Mouse (Mus musculus): ENCODE results near the gene Nop10.
"Not testable (repeated sequence)": the region's sequence is repeated elsewhere in the genome, so short reads cannot be mapped to it uniquely, and the experiment has no call there.

The Nop10 gene

GRCm38 (mm10) chr2:112264364-112264763 lies 2.6 kb downstream of the Nop10 start:
- no peak for DNase-seq (ENCODE audit: inconsistent age in 2 of 2, low spot score in 1 of 2)

DNA sequence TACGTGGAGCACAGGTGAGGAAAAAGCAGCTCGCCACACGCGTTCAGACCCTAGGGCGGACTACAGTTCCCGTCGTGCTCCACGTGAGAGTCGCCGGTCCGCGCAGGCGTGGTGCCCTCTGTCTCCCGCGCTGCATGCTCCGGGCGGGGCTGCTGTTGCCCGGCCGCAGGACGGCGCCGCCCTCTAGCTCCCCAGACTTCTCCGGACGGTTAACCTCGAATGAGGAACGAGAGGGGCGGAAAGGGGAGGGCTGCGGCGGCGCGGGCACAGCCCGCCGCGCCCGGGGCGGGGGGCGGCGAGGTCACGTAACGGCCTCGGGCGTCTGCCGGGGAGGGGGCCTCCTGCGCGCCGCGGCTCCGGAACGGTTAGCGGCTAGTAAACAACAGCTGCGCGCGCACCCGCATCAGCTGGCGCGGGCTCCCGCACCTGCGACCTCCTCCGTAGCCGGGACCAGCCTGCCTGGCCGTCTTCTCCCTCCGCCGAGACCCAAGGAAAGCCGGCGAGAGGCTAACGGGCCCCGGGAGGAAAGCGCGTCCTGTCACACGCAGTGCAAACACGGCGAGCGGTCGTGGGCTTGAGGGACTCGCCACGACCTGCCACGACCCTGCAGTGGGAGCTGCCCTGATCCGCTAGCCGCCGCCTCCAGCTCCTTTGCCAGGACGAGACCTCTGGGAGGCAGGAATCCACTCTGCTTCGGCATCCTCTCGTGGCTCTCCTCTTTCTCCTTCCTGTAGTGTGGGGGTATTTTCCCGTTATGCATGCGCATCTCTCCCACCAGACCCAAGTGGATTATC lies 3.9 kb downstream of the Nop10 start, which contains the start of gene Slc12a6:
Gene Slc12a6 (plus strand): TSS at position 378 of the 794 bp plus-strand sequence.
- peak; percentile 95 to 97 for DNase-seq (ENCODE audit: inconsistent age in 2 of 2, low spot score in 1 of 2)

DNA sequence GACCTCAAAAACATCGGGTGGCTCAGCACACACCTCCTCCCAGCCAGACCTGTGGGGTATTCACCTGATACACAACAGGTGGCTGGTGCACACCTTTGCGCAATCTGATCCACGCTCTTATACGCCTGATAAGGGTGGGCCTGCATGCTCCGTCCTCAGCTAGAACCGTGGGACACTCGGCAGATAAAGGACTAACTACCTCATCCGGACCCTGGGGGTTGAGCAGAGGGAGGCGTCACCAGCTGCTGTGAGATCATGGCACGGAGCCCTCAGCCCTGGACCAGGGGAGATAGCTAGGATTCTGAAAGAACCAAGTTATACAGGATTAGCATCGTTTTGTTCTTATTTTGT lies 4.5 kb downstream of the Nop10 start, which contains the start of gene Gm21985:
Gene Gm21985 (plus strand): TSS at position 73 of the 351 bp plus-strand sequence.
- peak; percentile 62 to 85 for DNase-seq (ENCODE audit: inconsistent age in 2 of 2, low spot score in 1 of 2)

DNA sequence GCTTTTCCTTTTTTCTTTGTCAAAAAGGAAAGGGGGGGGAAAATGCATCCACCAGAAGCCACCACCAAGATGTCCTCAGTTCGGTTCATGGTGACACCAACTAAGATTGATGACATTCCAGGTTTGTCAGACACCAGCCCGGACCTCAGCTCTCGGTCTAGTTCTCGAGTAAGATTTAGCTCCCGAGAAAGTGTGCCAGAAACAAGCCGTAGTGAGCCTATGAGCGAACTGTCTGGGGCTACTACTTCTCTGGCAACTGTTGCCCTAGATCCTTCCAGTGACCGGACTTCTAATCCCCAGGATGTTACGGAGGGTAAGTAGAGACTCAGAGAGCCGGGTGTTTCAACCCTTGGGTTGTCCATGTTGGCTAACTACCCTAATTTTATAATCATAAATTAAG lies 5.1 kb downstream of the Nop10 start:
- DNase-seq (ENCODE audit: inconsistent age in 2 of 2, low spot score in 1 of 2), result peak; percentile 38 to 80

GRCm38 (mm10) chr2:112267547-112268269 lies 6.0 kb downstream of the Nop10 start:
- peak in 1 of 2 experiments; percentile 45 for DNase-seq (ENCODE audit: inconsistent age in 2 of 2, low spot score in 1 of 2)

DNA sequence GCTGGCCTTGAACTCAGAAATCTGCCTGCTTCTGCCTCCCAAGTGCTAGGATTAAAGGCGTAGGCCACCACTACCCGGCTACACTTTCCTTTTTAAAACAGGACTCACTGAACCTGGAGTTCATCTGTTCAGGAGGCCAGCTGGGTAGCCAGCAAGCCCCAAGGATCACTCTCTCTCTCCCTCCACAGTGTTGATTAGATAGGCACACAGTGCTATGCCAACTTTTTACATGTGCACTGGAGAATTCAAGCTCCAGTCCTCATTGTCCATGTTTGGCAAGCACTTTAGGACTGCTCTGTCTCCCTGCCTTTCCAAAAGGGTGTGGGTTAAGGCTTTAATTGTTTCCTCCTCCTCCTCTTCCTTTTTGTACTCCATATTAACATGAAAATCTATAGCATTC lies 8.3 kb downstream of the Nop10 start:
- DNase-seq (ENCODE audit: inconsistent age in 2 of 2, low spot score in 1 of 2), result no peak

DNA sequence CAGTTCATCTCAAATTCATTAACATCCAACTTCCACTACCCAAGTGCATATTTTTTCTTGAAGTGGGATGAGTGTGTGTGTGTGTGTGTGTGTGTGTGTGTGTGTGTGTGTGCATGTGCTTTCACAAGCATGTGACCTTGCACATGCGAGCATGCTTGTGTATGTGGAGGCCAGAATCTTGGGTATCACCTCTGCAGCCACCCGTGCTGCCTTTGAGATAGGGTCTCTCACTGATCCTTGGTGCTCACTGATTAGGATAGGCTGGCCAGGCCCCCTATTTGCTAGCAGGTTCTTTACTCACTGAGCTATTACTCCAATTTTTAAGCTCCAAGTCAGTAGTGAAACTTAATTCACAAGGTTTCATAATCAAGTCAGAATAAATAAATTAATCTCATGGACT lies 11.2 kb downstream of the Nop10 start:
- DNase-seq (ENCODE audit: inconsistent age in 2 of 2, low spot score in 1 of 2), result no peak

GRCm38 (mm10) chr2:112273474-112273873 lies 11.7 kb downstream of the Nop10 start:
- DNase-seq (ENCODE audit: inconsistent age in 2 of 2, low spot score in 1 of 2), result no peak

GRCm38 (mm10) chr2:112276870-112277269 lies 15.1 kb downstream of the Nop10 start:
- no peak for DNase-seq (ENCODE audit: inconsistent age in 2 of 2, low spot score in 1 of 2)

- DNase-seq (ENCODE audit: inconsistent age in 2 of 2, low spot score in 1 of 2), result no peak
Observed at GRCm38 (mm10) chr2:112282846-112283245, 21.1 kb downstream of the Nop10 start.

DNA sequence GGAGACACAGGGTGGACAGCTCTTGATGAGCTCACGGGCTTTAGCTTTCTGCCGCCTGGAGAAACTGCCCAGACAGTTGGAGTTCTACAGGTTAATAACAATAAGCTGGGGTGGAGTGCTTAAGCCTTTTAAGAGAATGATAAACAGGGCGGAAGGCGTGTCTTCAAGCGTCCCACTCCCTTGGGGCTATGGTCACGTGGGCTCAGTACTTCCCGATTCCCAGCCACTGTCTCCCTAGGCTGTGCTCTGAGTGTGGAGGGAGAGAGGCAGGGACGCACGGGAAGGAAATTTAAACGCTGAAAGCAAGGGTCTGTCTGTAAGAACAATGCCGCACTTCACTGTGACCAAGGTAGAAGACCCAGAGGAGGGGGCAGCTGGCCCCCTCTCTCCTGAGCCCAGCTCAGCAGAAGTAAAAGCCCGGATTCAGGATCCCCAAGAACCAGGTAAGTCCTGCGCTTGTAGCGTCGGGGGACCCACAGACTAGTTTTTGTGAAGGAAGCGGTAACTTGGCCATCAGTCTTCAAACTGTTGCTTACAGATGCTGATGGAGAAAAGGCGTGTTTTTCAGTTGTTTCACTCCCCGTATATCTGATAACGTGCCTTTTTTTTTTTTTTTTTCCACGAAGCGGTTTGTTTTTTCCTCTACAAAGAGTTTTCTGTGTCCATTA lies 22.8 kb downstream of the Nop10 start:
- peak; percentile 68 to 88 for DNase-seq (ENCODE audit: inconsistent age in 2 of 2, low spot score in 1 of 2)

DNA sequence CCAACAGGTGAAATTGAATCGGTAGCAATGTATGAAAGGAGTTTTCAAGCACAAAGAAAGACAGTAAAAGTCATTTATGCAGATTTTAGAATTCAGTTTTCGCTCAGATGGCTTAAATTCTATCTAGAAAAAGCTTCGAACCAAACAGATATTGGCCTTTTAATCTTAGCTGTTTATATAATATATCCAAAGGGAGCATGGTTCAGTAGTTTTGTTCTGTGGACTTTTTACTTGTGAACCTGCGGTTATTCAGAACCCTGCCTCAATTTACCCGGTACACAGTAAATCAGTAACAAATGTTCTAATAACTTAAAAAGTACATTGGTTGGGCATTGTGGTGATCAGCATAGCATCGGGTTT lies 23.3 kb downstream of the Nop10 start:
- DNase-seq (ENCODE audit: inconsistent age in 2 of 2, low spot score in 1 of 2), result no peak

- not testable (repeated sequence) for DNase-seq (ENCODE audit: inconsistent age in 2 of 2, low spot score in 1 of 2)
Observed at GRCm38 (mm10) chr2:112286062-112286461, 24.3 kb downstream of the Nop10 start.

DNA sequence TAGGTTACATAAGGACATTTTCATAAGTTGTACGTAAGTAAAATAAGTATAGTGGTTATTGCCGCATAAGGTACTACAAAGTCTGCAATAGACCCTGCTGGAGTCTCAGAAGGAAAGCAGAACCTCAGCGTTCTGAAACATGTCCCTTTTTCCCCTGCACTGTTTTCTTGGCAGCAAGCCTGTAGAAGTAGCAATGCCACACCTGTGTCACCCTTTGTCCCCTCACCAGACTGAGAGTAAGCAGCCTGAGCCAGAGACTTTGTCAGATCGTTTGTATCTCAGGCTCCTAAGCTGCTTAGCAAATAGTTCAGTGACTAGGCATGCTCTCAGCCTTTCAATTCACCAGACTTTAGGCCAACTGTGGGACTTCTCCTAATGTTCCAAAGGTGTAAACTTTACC lies 25.3 kb downstream of the Nop10 start:
- DNase-seq (ENCODE audit: inconsistent age in 2 of 2, low spot score in 1 of 2), result no peak

- DNase-seq (ENCODE audit: inconsistent age in 2 of 2, low spot score in 1 of 2), result no peak
Observed at GRCm38 (mm10) chr2:112289507-112289906, 27.8 kb downstream of the Nop10 start.

DNA sequence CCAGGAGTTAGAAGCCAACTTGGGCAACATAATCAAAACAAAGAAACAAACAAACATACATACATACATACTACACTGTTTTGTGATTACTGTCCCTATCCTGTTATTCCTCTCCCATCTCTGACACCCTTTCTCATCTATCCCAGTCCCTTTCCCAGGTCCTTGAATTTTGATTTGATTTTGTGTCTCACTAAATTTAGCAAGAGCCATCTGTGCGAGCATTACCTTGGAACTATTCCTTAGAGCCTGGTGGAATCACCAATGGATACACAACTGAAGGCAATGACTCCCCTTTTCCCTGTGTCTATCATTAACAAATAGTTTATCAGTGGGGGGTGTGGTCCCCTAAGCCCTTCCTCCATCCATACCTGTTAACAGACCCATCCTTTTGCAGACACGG lies 31.1 kb downstream of the Nop10 start:
- no peak for DNase-seq (ENCODE audit: inconsistent age in 2 of 2, low spot score in 1 of 2)

DNA sequence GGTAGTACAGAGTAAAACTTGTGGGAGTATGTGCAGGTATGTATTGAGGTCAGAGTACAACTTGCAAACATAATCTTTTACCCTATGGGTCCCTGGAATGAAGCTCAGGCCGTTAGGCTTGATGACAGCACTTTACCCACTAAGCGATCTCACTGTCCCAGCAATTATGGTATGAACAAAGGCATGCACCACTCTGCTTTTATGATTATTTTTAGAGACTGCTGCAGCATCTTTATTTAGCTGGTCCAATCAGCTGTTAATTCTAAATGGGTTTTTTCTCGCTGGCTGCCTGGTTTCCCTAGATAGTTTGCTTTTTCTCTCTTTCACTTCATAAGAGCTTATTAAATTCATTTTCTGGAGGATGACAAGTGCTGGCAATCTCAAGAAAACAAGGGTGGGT lies 34.5 kb downstream of the Nop10 start:
- no peak for DNase-seq (ENCODE audit: inconsistent age in 2 of 2, low spot score in 1 of 2)

DNA sequence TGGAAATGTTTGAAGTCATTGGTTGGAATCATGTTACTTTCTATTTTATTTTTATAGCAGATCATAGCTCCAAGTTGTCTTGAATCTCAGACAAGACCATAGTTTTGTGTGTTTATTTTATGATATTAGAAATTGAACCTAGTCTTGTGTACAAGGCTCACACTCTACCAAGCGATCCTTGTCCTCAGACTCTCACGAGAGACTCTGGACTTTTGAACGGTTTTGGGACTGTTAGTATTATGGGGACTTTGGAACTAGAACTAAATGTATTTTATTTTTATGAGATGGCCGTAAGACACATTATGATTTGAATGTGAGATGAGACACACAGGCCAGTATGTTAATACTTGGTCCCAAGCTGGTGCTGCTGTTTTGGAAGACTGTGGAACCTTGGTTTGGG lies 36.5 kb downstream of the Nop10 start:
- no peak for DNase-seq (ENCODE audit: inconsistent age in 2 of 2, low spot score in 1 of 2)

DNA sequence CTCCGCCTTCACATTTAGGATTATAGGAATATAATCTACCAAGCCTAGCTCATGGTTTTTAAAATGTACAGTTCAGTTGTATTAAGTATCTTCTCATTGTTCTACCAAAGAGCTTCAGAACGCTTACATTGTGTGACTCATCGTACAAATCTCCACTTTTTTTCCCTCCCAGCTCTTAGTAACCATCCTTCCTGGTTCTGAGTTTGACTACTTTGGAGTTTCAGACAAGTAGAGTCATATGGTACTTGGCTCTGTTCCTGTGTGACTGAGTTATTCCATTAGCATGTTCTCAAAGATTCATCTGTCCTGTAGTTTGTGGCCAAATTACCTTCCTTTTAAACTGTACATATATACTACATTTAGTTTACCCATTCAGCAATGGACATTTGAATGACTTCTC lies 46.9 kb downstream of the Nop10 start:
- DNase-seq (ENCODE audit: inconsistent age in 2 of 2, low spot score in 1 of 2), result no peak

- peak; percentile 14 to 52 for DNase-seq (ENCODE audit: inconsistent age in 2 of 2, low spot score in 1 of 2)
Observed at GRCm38 (mm10) chr2:112309161-112309600, 47.5 kb downstream of the Nop10 start.
